Mouse (Mus musculus): ENCODE results near the gene Tctn1. TPM values are rescaled to one million over a fixed set of nuclear protein-coding genes. Genes with fewer than 3 reads are reported as not detected.
A peak's percentile ranks its signal among the peaks of the same experiment; 100 is the strongest.

Gene Tctn1
- polyA plus RNA-seq, 1 experiment from 2014 or later, result 0.74 TPM

GRCm38 (mm10) chr5:122302810-122303745, 38.8 kb upstream of the Tctn1 start:
- Histone ChIP-seq H3K36me3 (ENCODE audit: control insufficient read depth, insufficient read depth) (no peaks in the 10 kb centered on the region), H3K9me3 (replicated peaks; ENCODE audit: control insufficient read depth, low read length) (no peaks in the 10 kb centered on the region), H3K9ac (ENCODE audit: low read depth, low read length) (no peak overlapping the region), H3K4me2 (ENCODE audit: low read depth, low read length) (no peak overlapping the region), H3K27me3 (ENCODE audit: control insufficient read depth, insufficient read depth, low read depth, low read length) (no peaks in the 10 kb centered on the region), H3K27ac (ENCODE audit: low read length) (peak overlapping the region; percentile 29; the same call in 1 of the 2 replicates), H3K4me1 (ENCODE audit: control insufficient read depth, low read depth, low read length) (peaks cover 24% of the 10 kb centered on the region), H3K4me3 (ENCODE audit: low read depth, low read length) (no peak overlapping the region)
- 46% methylated on average over 17 of the region's 17 CpGs for WGBS (ENCODE audit: insufficient replicate concordance)
- peak; percentile 71 for ATAC-seq (ENCODE audit: low read depth)

GRCm38 (mm10) chr5:122300071-122300518, 35.8 kb upstream of the Tctn1 start:
- WGBS (ENCODE audit: insufficient replicate concordance), result 79% methylated on average over 6 of the region's 6 CpGs
- no peak overlapping the region for H3K9ac ChIP-seq (ENCODE audit: low read depth, low read length)
- no peak for ATAC-seq (ENCODE audit: low read depth)

GRCm38 (mm10) chr5:122295113-122295935, 31.1 kb upstream of the Tctn1 start:
- Histone ChIP-seq H3K4me3 (ENCODE audit: low read depth, low read length) (no peak overlapping the region), H3K27me3 (ENCODE audit: control insufficient read depth, insufficient read depth, low read depth, low read length) (no peaks in the 10 kb centered on the region), H3K36me3 (ENCODE audit: control insufficient read depth, insufficient read depth) (no peaks in the 10 kb centered on the region), H3K27ac (ENCODE audit: low read length) (no peak overlapping the region), H3K9me3 (replicated peaks; ENCODE audit: control insufficient read depth, low read length) (no peaks in the 10 kb centered on the region), H3K9ac (ENCODE audit: low read depth, low read length) (no peak overlapping the region), H3K4me2 (ENCODE audit: low read depth, low read length) (no peak overlapping the region), H3K4me1 (ENCODE audit: control insufficient read depth, low read depth, low read length) (peaks cover 27% of the 10 kb centered on the region)
- 74% methylated on average over 14 of the region's 14 CpGs for WGBS (ENCODE audit: insufficient replicate concordance)
- no peak for ATAC-seq (ENCODE audit: low read depth)

More at GRCm38 (mm10) chr5:122300071-122300518, 35.8 kb upstream of the Tctn1 start:
- no peaks in the 10 kb centered on the region for H3K36me3 ChIP-seq (ENCODE audit: control insufficient read depth, insufficient read depth)
- no peak overlapping the region for H3K4me3 ChIP-seq (ENCODE audit: low read depth, low read length)
- H3K9me3 ChIP-seq (replicated peaks; ENCODE audit: control insufficient read depth, low read length), result no peaks in the 10 kb centered on the region
- H3K4me2 ChIP-seq (ENCODE audit: low read depth, low read length), result no peak overlapping the region
- no peaks in the 10 kb centered on the region for H3K27me3 ChIP-seq (ENCODE audit: control insufficient read depth, insufficient read depth, low read depth, low read length)
- H3K27ac ChIP-seq (ENCODE audit: low read length), result no peak overlapping the region
- peaks cover 24% of the 10 kb centered on the region for H3K4me1 ChIP-seq (ENCODE audit: control insufficient read depth, low read depth, low read length)

- no peak overlapping the region for H3K27ac ChIP-seq (ENCODE audit: low read length)
- H3K36me3 ChIP-seq (ENCODE audit: control insufficient read depth, insufficient read depth), result no peaks in the 10 kb centered on the region
- no peak for ATAC-seq (ENCODE audit: low read depth)
- no peak overlapping the region for H3K9ac ChIP-seq (ENCODE audit: low read depth, low read length)
- no peak overlapping the region for H3K4me2 ChIP-seq (ENCODE audit: low read depth, low read length)
- no peak overlapping the region for H3K4me3 ChIP-seq (ENCODE audit: low read depth, low read length)
- H3K27me3 ChIP-seq (ENCODE audit: control insufficient read depth, insufficient read depth, low read depth, low read length), result no peaks in the 10 kb centered on the region
- peaks cover 27% of the 10 kb centered on the region for H3K4me1 ChIP-seq (ENCODE audit: control insufficient read depth, low read depth, low read length)
- WGBS (ENCODE audit: insufficient replicate concordance), result 80% methylated on average over 3 of the region's 3 CpGs
- no peaks in the 10 kb centered on the region for H3K9me3 ChIP-seq (replicated peaks; ENCODE audit: control insufficient read depth, low read length)
These were observed 30.0 kb upstream of the Tctn1 start for GRCm38 (mm10) chr5:122294219-122294735.

GRCm38 (mm10) chr5:122293131-122293530, 28.9 kb upstream of the Tctn1 start:
- Histone ChIP-seq H3K4me2 (ENCODE audit: low read depth, low read length) (no peak overlapping the region), H3K4me3 (ENCODE audit: low read depth, low read length) (no peak overlapping the region), H3K9ac (ENCODE audit: low read depth, low read length) (no peak overlapping the region), H3K27ac (ENCODE audit: low read length) (no peak overlapping the region), H3K4me1 (ENCODE audit: control insufficient read depth, low read depth, low read length) (peaks cover 31% of the 10 kb centered on the region), H3K27me3 (ENCODE audit: control insufficient read depth, insufficient read depth, low read depth, low read length) (no peaks in the 10 kb centered on the region), H3K9me3 (replicated peaks; ENCODE audit: control insufficient read depth, low read length) (no peaks in the 10 kb centered on the region), H3K36me3 (ENCODE audit: control insufficient read depth, insufficient read depth) (peaks cover 6% of the 10 kb centered on the region; the same call in 1 of the 2 replicates)
- no peak for ATAC-seq (ENCODE audit: low read depth)
- 74% methylated on average over 6 of the region's 6 CpGs for WGBS (ENCODE audit: insufficient replicate concordance)

- 40% methylated on average over 17 of the region's 17 CpGs for WGBS (ENCODE audit: insufficient replicate concordance)
- H3K9me3 ChIP-seq (replicated peaks; ENCODE audit: control insufficient read depth, low read length), result no peaks in the 10 kb centered on the region
- H3K27ac ChIP-seq (ENCODE audit: low read length), result peak overlapping the region; percentile 83
- no peaks in the 10 kb centered on the region for H3K27me3 ChIP-seq (ENCODE audit: control insufficient read depth, insufficient read depth, low read depth, low read length)
- peak overlapping the region; percentile 42 for H3K9ac ChIP-seq (ENCODE audit: low read depth, low read length)
- peak; percentile 80 for ATAC-seq (ENCODE audit: low read depth)
- H3K4me2 ChIP-seq (ENCODE audit: low read depth, low read length), result peak overlapping the region; percentile 52
- peaks cover 6% of the 10 kb centered on the region; the same call in 1 of the 2 replicates for H3K36me3 ChIP-seq (ENCODE audit: control insufficient read depth, insufficient read depth)
- peaks cover 43% of the 10 kb centered on the region for H3K4me1 ChIP-seq (ENCODE audit: control insufficient read depth, low read depth, low read length)
- peak overlapping the region; percentile 10; the same call in 1 of the 2 replicates for H3K4me3 ChIP-seq (ENCODE audit: low read depth, low read length)
These were observed 27.5 kb upstream of the Tctn1 start for GRCm38 (mm10) chr5:122291553-122292339.

- Histone ChIP-seq H3K4me2 (ENCODE audit: low read depth, low read length) (peak overlapping the region; percentile 52), H3K36me3 (ENCODE audit: control insufficient read depth, insufficient read depth) (peaks cover 6% of the 10 kb centered on the region; the same call in 1 of the 2 replicates), H3K9me3 (replicated peaks; ENCODE audit: control insufficient read depth, low read length) (no peaks in the 10 kb centered on the region), H3K27me3 (ENCODE audit: control insufficient read depth, insufficient read depth, low read depth, low read length) (no peaks in the 10 kb centered on the region), H3K9ac (ENCODE audit: low read depth, low read length) (peak overlapping the region; percentile 42), H3K4me3 (ENCODE audit: low read depth, low read length) (peak overlapping the region; percentile 10; the same call in 1 of the 2 replicates), H3K4me1 (ENCODE audit: control insufficient read depth, low read depth, low read length) (peaks cover 48% of the 10 kb centered on the region), H3K27ac (ENCODE audit: low read length) (peak overlapping the region; percentile 83)
- 17% methylated on average over 6 of the region's 6 CpGs for WGBS (ENCODE audit: insufficient replicate concordance)
- peak; percentile 80 for ATAC-seq (ENCODE audit: low read depth)
These were observed 26.9 kb upstream of the Tctn1 start for GRCm38 (mm10) chr5:122291149-122291548.

- no peak for ATAC-seq (ENCODE audit: low read depth)
- WGBS (ENCODE audit: insufficient replicate concordance), result 73% methylated on average over 4 of the region's 4 CpGs
- Histone ChIP-seq H3K36me3 (ENCODE audit: control insufficient read depth, insufficient read depth) (peaks cover 6% of the 10 kb centered on the region; the same call in 1 of the 2 replicates), H3K9me3 (replicated peaks; ENCODE audit: control insufficient read depth, low read length) (no peaks in the 10 kb centered on the region), H3K4me2 (ENCODE audit: low read depth, low read length) (no peak overlapping the region), H3K27me3 (ENCODE audit: control insufficient read depth, insufficient read depth, low read depth, low read length) (no peaks in the 10 kb centered on the region), H3K9ac (ENCODE audit: low read depth, low read length) (no peak overlapping the region), H3K27ac (ENCODE audit: low read length) (no peak overlapping the region), H3K4me3 (ENCODE audit: low read depth, low read length) (no peak overlapping the region), H3K4me1 (ENCODE audit: control insufficient read depth, low read depth, low read length) (peaks cover 63% of the 10 kb centered on the region)
These were observed 24.0 kb upstream of the Tctn1 start for GRCm38 (mm10) chr5:122288147-122288811.

Data from liver, embryonic 16.5 days (tissue).